Mouse (Mus musculus): ENCODE data around the gene Cp. TPM values are rescaled to one million over a fixed set of nuclear protein-coding genes. Genes with fewer than 3 reads are reported as not detected.
A peak's percentile ranks its signal among the peaks of the same experiment; 100 is the strongest.
"Not testable (repeated sequence)": the region's sequence is repeated elsewhere in the genome, so short reads cannot be mapped to it uniquely, and the experiment has no call there.

Gene Cp
- polyA plus RNA-seq, 1 experiment from 2014 or later: 1.1 TPM

DNA sequence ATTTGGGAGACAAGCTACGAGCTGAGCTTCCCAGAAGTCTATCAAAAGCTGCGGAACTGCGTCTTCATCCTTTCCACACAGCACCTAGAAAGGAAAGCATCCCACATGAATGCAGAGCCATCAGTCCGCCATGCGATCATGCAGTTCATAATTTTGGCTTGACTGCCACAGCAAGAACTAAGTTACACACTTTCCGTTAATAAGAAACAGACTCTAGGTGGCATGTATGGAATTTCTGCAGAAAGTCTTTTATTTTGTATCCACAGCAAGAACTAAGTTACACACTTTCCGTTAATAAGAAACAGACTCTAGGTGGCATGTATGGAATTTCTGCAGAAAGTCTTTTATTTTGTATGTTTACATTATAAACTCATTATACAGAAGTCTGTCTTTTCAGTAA lies 54.1 kb downstream of the Cp start:
- H3K9me3 ChIP-seq; H3K9ac ChIP-seq; H3K36me3 ChIP-seq; H3K4me1 ChIP-seq (replicated peaks); H3K4me3 ChIP-seq (replicated peaks); H3K27me3 ChIP-seq (replicated peaks); H3K27ac ChIP-seq; ATAC-seq; H3K4me2 ChIP-seq (replicated peaks): not testable (repeated sequence)
- 74% methylated on average over 7 of the region's 7 CpGs for WGBS

DNA sequence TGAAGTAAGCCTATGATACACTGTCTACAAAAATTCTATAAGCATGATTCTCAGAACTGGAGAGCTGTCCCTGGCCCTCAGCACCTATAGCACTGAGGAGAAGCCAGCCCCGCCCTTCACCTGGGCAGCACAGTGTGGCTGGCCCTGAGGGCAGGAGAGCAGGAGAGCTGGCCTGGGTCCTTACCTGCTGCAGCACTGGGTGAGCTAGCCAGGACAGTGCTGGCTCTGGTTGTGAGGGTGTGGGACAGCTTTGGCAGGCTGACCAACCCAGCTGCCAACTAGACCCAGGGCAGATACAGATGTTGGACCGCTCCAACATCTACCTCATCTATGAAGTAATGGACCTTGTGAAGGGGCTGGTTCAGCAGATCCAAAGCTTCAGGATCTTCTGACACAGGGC lies 57.6 kb downstream of the Cp start:
- Histone ChIP-seq H3K4me3 (replicated peaks) (no peak overlapping the region), H3K27me3 (replicated peaks) (no peaks in the 10 kb centered on the region), H3K27ac (no peak overlapping the region), H3K4me1 (replicated peaks) (no peaks in the 10 kb centered on the region), H3K9me3 (no peaks in the 10 kb centered on the region), H3K4me2 (replicated peaks) (no peak overlapping the region), H3K36me3 (no peaks in the 10 kb centered on the region; the same call in 1 of the 2 replicates), H3K9ac (no peak overlapping the region)
- 98% methylated on average over 2 of the region's 2 CpGs for WGBS
- no peak for ATAC-seq

DNA sequence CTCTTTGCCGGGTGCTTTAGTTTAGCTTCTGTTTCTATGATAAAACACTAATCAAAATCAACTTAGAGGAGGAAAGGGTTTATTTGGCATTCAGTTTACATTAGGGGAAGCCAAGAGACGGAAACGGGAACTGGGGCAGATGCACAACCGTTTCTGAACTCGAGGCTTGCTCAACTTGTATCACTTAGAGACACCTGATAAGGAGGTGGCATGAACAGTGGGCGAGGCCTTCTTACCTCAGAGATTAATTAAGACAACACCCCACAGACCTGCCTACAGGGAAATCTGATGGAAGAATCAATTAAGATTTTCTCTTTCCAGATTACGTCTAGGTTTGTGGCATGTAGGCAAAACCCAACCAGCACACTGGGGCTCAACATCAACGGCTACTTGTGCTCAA lies 61.2 kb downstream of the Cp start:
- ATAC-seq: no peak
- no peaks in the 10 kb centered on the region for H3K9me3 ChIP-seq
- H3K4me2 ChIP-seq (replicated peaks): no peak overlapping the region
- no peak overlapping the region for H3K27ac ChIP-seq
- H3K9ac ChIP-seq: no peak overlapping the region
- no peaks in the 10 kb centered on the region for H3K4me1 ChIP-seq (replicated peaks)
- WGBS: 83% methylated on average over 8 of the region's 8 CpGs
- no peaks in the 10 kb centered on the region for H3K27me3 ChIP-seq (replicated peaks)
- peaks cover 4% of the 10 kb centered on the region for H3K36me3 ChIP-seq
- H3K4me3 ChIP-seq (replicated peaks): no peak overlapping the region

DNA sequence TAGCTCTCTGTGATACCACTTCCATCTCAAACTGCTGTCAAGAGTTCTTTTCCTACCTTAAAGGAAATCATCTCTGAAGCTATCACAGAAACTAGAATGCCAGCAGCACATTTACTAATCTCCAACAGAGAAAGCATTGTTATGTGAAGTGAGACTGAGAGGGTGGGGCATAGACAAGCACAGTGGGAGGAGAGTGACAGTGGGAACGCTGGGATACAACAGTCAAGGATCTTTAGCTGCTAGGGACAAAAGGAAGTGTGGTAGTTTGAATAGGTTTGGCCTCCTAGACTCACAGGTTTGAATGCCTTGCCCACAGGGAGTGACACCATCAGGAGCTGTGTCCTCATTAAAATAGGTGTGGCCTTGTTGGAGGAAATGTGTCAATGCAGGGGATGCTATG lies 67.0 kb downstream of the Cp start:
- H3K4me1 ChIP-seq (replicated peaks): no peaks in the 10 kb centered on the region
- H3K4me3 ChIP-seq (replicated peaks): no peak overlapping the region
- H3K9me3 ChIP-seq: no peaks in the 10 kb centered on the region
- WGBS: 43% methylated on average over 1 of the region's 1 CpGs
- no peak overlapping the region for H3K9ac ChIP-seq
- H3K36me3 ChIP-seq: peaks cover 9% of the 10 kb centered on the region; the same call in 1 of the 2 replicates
- no peaks in the 10 kb centered on the region for H3K27me3 ChIP-seq (replicated peaks)
- H3K27ac ChIP-seq: no peak overlapping the region
- ATAC-seq: no peak
- no peak overlapping the region for H3K4me2 ChIP-seq (replicated peaks)

DNA sequence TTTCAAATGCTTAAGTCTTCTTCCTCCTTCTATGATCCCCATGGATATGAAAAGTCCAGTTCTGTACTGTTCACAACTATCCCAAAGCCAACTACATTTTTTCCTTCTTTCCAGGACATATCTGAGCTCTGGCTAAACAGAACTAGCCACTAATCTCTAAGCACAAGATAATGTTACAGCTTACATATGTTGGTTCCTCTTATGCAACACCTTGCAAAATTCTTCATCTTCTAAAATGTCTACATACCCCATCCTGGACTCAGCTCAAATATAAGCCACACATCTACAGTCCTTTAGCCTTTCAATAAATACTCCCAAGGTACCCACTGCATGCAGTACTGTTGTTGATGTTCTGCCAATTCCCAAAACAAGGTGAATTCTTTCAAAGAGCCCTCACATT lies 69.6 kb downstream of the Cp start:
- ATAC-seq: no peak
- H3K9me3 ChIP-seq: no peaks in the 10 kb centered on the region
- no peak overlapping the region for H3K4me3 ChIP-seq (replicated peaks)
- no peak overlapping the region for H3K27ac ChIP-seq
- H3K4me1 ChIP-seq (replicated peaks): no peaks in the 10 kb centered on the region
- H3K27me3 ChIP-seq (replicated peaks): no peaks in the 10 kb centered on the region
- H3K4me2 ChIP-seq (replicated peaks): no peak overlapping the region
- no peak overlapping the region for H3K9ac ChIP-seq
- peaks cover 9% of the 10 kb centered on the region; the same call in 1 of the 2 replicates for H3K36me3 ChIP-seq

DNA sequence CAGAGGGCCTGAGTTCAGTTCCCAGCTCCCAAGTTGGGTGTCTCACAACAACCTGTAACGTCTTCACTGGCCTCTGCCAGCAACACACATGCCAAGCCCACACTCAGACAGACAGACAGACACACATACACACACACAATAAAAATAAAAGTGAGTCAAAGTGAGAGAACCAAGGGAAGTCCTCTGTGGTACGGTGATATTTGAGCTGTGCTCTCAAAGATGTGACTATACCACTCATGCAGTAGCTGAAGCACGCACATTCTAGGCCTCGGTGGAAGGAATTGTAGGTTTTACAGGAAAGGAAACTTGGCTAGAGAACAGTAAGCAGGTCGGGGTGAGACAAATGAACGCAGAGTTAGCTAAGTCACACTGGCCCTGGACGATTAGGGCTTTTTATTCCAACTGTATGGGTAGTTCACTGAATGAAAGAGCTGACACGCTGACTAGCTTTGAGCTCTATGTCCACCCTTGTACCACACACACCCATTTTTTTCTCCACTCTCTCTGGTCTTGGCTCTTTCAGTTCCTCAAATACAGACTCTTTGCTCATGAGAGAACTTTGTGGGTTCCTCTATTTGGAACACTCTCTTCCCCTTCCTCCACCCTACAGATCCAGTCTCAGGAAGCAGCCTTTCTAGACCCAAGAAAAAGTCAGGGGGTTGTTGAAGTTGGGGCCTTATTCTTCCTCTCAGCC lies 70.3 kb downstream of the Cp start:
- Histone ChIP-seq H3K27ac (no peak overlapping the region), H3K9me3 (no peaks in the 10 kb centered on the region), H3K4me3 (replicated peaks) (no peak overlapping the region), H3K36me3 (peaks cover 9% of the 10 kb centered on the region; the same call in 1 of the 2 replicates), H3K27me3 (replicated peaks) (no peaks in the 10 kb centered on the region), H3K4me1 (replicated peaks) (no peaks in the 10 kb centered on the region), H3K9ac (no peak overlapping the region), H3K4me2 (replicated peaks) (no peak overlapping the region)
- 88% methylated on average over 8 of the region's 8 CpGs for WGBS
- ATAC-seq: no peak

DNA sequence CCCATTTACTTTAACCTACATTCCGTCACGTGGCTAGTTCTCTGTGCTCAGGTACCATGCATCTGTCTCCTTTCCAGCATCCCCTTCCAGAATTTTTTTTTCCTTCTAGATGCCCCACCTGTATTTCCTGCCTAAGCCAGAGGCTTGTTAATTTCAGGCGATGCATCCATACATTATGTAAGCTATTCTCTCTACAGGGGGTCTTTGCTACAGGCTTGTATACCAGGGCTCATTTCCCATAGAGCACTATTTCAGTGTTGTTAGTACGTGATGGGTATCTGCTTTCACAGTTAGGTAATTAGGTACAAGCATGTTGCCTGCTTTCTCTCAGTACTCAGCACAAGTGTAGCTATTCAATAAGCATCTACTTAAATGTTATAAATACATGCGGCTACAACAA lies 70.9 kb downstream of the Cp start:
- no peak overlapping the region for H3K4me2 ChIP-seq (replicated peaks)
- H3K4me1 ChIP-seq (replicated peaks): no peaks in the 10 kb centered on the region
- WGBS: 90% methylated on average over 5 of the region's 5 CpGs
- ATAC-seq: no peak
- H3K4me3 ChIP-seq (replicated peaks): no peak overlapping the region
- no peaks in the 10 kb centered on the region for H3K27me3 ChIP-seq (replicated peaks)
- H3K9ac ChIP-seq: no peak overlapping the region
- H3K27ac ChIP-seq: no peak overlapping the region
- H3K36me3 ChIP-seq: peaks cover 6% of the 10 kb centered on the region; the same call in 1 of the 2 replicates
- no peaks in the 10 kb centered on the region for H3K9me3 ChIP-seq

DNA sequence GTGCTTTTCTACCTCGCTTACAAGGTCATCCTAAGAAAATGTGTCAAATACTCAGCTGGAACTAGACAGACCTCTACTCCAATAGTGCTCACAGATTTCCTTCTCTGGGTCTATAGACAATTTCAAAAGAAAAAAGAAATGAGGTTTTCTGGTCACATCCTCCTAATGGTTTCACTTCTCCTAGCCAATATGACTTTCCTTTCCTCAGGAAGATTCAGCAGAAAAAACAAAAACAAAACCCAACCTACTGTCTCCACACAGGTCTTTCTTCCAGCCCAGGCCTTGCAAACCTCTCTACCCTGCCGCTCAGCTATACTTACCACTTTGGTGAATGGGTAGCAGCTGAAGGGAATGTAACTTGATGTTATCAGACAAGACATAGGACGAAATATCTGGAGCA lies 71.8 kb downstream of the Cp start:
- Histone ChIP-seq H3K27me3 (replicated peaks) (no peaks in the 10 kb centered on the region), H3K9ac (no peak overlapping the region), H3K4me3 (replicated peaks) (no peak overlapping the region), H3K36me3 (peaks cover 6% of the 10 kb centered on the region; the same call in 1 of the 2 replicates), H3K27ac (no peak overlapping the region), H3K9me3 (no peaks in the 10 kb centered on the region), H3K4me2 (replicated peaks) (no peak overlapping the region), H3K4me1 (replicated peaks) (no peaks in the 10 kb centered on the region)
- WGBS: 90% methylated on average over 3 of the region's 3 CpGs
- no peak for ATAC-seq

DNA sequence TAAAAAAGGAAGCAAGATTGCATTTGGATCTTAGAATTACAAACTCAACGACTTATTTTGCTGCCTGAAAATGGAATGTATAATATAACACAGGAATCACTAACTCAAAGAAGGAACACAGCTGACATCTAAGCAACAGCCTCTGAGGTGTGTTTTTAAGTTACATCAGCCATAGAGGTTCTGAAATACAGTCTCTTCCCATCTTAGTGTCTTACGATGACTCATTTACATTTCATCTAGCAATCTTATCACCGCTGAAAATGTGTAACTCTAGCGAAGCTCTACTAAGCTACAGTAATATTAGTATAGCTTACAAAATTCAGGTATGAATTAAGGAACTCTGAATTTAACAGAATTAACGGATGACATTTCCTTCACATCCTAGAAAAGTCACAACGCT lies 74.0 kb downstream of the Cp start:
- no peak overlapping the region for H3K9ac ChIP-seq
- H3K27me3 ChIP-seq (replicated peaks): no peaks in the 10 kb centered on the region
- ATAC-seq: no peak
- 89% methylated on average over 6 of the region's 6 CpGs for WGBS
- no peak overlapping the region for H3K27ac ChIP-seq
- H3K4me2 ChIP-seq (replicated peaks): no peak overlapping the region
- H3K4me3 ChIP-seq (replicated peaks): no peak overlapping the region
- no peaks in the 10 kb centered on the region for H3K9me3 ChIP-seq
- H3K36me3 ChIP-seq: no peaks in the 10 kb centered on the region; the same call in 1 of the 2 replicates
- H3K4me1 ChIP-seq (replicated peaks): no peaks in the 10 kb centered on the region

DNA sequence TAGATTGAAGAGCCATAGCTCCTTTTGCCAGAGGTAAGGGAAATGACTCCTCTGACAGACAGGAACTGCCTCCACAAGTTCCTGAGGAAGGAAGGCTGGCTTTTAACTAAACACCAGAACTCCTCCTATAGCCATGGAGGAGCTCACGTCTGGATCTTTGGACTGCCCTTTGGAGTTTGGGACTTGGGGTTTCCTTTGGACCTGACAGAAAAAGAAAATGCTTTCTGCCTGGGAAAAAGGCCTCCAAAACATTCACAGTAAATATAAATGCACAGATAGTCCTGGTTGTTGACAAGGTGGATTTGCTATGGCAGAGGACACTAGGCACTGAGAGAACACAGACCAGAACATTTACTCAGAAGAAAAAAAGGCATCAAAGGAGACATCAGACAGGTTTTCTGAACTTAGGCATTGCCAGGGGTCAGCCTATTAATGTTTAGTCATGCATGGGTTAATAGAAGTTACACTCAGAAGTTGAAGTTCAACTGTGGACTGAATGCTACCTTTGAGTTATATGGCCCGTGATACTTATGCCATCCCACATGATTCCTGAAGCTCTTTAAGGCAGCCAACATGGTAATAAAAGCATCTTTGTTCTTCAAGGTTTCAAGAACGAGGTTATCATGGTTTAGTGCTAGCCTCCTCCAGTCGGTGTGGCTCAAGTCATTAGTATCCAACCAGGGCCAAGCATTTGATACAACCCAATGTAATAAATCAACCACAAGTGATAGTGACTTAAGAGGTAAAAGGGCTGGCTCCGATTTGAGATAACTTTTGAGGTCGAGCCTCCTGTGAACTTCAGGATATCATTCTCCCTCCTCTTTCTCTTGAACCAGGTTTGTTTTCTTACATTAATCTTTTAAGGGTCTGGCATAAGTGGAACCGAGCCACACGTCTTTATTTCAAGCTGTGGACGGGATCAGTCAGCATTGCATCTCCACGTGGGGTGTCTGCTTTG lies 77.2 kb downstream of the Cp start:
- peak; percentile 35 for ATAC-seq
- H3K9me3 ChIP-seq: no peaks in the 10 kb centered on the region
- 0 out of 2 replicates have a peak overlapping the region, but pooled peaks have one; percentile 19 for H3K27ac ChIP-seq
- peak overlapping the region; percentile 57 for H3K9ac ChIP-seq
- H3K4me2 ChIP-seq (replicated peaks): peak overlapping the region; percentile 73
- H3K4me1 ChIP-seq (replicated peaks): no peaks in the 10 kb centered on the region
- WGBS: 12% methylated on average over 10 of the region's 10 CpGs
- H3K36me3 ChIP-seq: no peaks in the 10 kb centered on the region
- no peaks in the 10 kb centered on the region for H3K27me3 ChIP-seq (replicated peaks)
- peak overlapping the region; percentile 84 for H3K4me3 ChIP-seq (replicated peaks)

DNA sequence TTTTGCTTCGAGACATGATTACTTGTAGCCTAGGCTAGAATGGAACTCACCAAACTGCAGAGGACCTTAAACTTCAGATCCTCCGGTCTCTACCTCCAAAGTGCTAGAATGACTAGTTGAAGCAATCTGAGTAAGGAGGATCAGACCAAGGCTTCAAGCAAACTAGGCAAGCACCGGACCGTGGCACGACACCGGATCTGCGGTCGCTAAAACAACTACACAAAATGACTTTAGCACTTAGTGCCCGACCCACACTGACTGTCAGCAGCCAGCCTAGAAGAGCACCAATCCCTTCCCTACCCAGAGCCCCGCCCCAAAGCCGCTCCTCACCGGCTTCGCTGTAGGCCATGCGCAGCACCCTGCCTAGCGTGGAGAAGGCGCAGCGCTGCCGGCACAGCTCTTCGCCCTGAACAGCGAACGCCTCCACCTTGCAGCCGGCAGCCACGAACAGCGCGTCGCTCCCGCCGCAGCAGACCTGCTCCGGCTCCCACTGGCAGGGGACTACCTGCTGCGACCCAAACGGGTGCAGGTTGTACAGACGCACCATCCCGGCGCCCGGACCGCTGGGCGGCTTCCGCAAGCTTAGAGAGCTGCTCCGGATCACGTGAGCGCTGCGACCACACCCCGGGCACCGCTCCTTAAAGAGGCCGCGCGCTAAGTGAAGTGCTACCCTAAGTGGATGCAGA lies 78.0 kb downstream of the Cp start, which contains the start of gene Hps3:
TSS of gene Hps3 (minus strand) at position 597 of the 686 bp plus-strand sequence.
- H3K4me1 ChIP-seq (replicated peaks): no peaks in the 10 kb centered on the region
- peak; percentile 99 for ATAC-seq
- H3K36me3 ChIP-seq: no peaks in the 10 kb centered on the region
- WGBS: under 1% methylated on average over 47 of the region's 47 CpGs
- H3K9ac ChIP-seq: peak within 1 kb of the TSS; percentile 57
- peak within 1 kb of the TSS; percentile 74 for H3K27ac ChIP-seq
- peak within 1 kb of the TSS; percentile 73 for H3K4me2 ChIP-seq (replicated peaks)
- no peaks in the 10 kb centered on the region for H3K27me3 ChIP-seq (replicated peaks)
- H3K4me3 ChIP-seq (replicated peaks): peak within 1 kb of the TSS; percentile 84
- no peaks in the 10 kb centered on the region for H3K9me3 ChIP-seq

DNA sequence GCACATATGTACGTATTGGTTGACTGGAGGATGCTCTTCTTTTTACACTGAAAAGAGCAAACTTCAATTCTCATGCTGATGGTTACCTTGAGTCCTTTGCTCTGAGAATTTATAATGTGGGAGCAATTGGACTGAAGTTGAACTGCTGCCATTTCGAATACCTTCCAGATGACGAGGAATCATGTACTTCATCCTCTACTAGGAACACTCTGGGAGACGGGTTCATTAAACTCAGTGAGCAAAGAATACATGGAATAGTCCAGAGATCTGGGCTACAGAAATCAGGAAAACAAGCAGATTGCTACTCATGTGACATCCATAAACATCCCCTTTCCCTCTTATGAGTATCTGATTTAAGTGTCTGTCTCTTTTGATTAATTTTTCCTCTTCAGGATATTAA lies 79.2 kb downstream of the Cp start:
- no peaks in the 10 kb centered on the region for H3K9me3 ChIP-seq
- H3K9ac ChIP-seq: no peak overlapping the region
- no peaks in the 10 kb centered on the region for H3K4me1 ChIP-seq (replicated peaks)
- no peak for ATAC-seq
- H3K4me2 ChIP-seq (replicated peaks): no peak overlapping the region
- 82% methylated on average over 4 of the region's 4 CpGs for WGBS
- no peaks in the 10 kb centered on the region for H3K27me3 ChIP-seq (replicated peaks)
- no peaks in the 10 kb centered on the region for H3K36me3 ChIP-seq
- H3K4me3 ChIP-seq (replicated peaks): no peak overlapping the region
- H3K27ac ChIP-seq: no peak overlapping the region

All from intestine, embryonic 15.5 days (tissue).